Mouse (Mus musculus): ENCODE results near the gene 4931422A03Rik.

DNA sequence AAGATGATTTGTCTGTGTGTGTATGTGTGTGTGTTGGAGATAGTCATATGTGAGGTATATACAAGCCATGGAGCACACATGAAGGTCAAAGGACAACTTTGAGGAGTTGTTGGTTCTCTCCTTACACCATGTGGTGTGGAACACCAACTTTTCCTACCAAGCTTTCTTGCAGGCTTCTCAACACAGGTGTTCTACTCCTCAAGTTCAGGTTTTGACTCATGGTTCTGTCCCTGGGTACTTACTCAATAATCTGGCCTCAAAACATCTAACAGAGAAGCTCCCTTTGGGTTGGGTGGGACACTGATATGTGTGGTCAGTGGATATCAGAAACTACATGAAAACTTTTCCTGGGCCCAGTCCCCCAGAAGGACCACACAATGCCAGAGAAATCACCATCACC lies 89.2 kb downstream of the 4931422A03Rik start:
- TF ChIP-seq POLR2A (IDR thresholded peaks at IDR 0.05; ENCODE audit: insufficient read depth, low read length) (no peak), CTCF (IDR thresholded peaks at IDR 0.05; ENCODE audit: low read depth, low read length) (no peak)
